Mouse (Mus musculus) right cerebral cortex, postnatal 4 days (tissue): ENCODE data around the gene Adam12.
A peak's percentile ranks its signal among the peaks of the same experiment; 100 is the strongest.

ENCODE experiments used
- DNase-seq: peaks from one replicate; pipeline ENCODE4 v3.0.0-alpha.2; 2022

Gene Adam12

GRCm38 (mm10) chr7:134149351-134149750 lies 82.6 kb downstream of the Adam12 start:
- DNase-seq = no peak

- no peak for DNase-seq
These were observed 84.4 kb downstream of the Adam12 start for GRCm38 (mm10) chr7:134147561-134147960.

- no peak for DNase-seq
These were observed 85.1 kb downstream of the Adam12 start for GRCm38 (mm10) chr7:134146821-134147220.

GRCm38 (mm10) chr7:134144111-134144510 lies 87.8 kb downstream of the Adam12 start:
- DNase-seq = no peak

GRCm38 (mm10) chr7:134139291-134139949 lies 92.5 kb downstream of the Adam12 start:
- no peak for DNase-seq

GRCm38 (mm10) chr7:134132323-134132722 lies 99.6 kb downstream of the Adam12 start:
- no peak for DNase-seq

- DNase-seq = no peak
These were observed 103.8 kb downstream of the Adam12 start for GRCm38 (mm10) chr7:134128087-134128522.

GRCm38 (mm10) chr7:134121397-134121796 lies 110.5 kb downstream of the Adam12 start:
- DNase-seq = no peak

GRCm38 (mm10) chr7:134115438-134115837 lies 116.5 kb downstream of the Adam12 start:
- no peak for DNase-seq

GRCm38 (mm10) chr7:134114311-134115188 lies 117.4 kb downstream of the Adam12 start:
- DNase-seq = no peak

GRCm38 (mm10) chr7:134113829-134114228 lies 118.1 kb downstream of the Adam12 start:
- DNase-seq = no peak

GRCm38 (mm10) chr7:134110116-134110515 lies 121.8 kb downstream of the Adam12 start:
- DNase-seq = no peak

GRCm38 (mm10) chr7:134107849-134108248 lies 124.1 kb downstream of the Adam12 start:
- no peak for DNase-seq

- peak; percentile 10 for DNase-seq
These were observed 132.9 kb downstream of the Adam12 start for GRCm38 (mm10) chr7:134099010-134099409.

GRCm38 (mm10) chr7:134097861-134098260 lies 134.1 kb downstream of the Adam12 start:
- no peak for DNase-seq

- DNase-seq = no peak
These were observed 138.1 kb downstream of the Adam12 start for GRCm38 (mm10) chr7:134093871-134094270.

- no peak for DNase-seq
These were observed 141.2 kb downstream of the Adam12 start for GRCm38 (mm10) chr7:134090764-134091163.

GRCm38 (mm10) chr7:134090256-134090655 lies 141.7 kb downstream of the Adam12 start:
- DNase-seq = no peak

GRCm38 (mm10) chr7:134088548-134089347 lies 143.2 kb downstream of the Adam12 start:
- no peak for DNase-seq

- no peak for DNase-seq
These were observed 146.6 kb downstream of the Adam12 start for GRCm38 (mm10) chr7:134085396-134085795.

- DNase-seq = no peak
These were observed 147.0 kb downstream of the Adam12 start for GRCm38 (mm10) chr7:134084926-134085325.

GRCm38 (mm10) chr7:134081307-134082072 lies 150.5 kb downstream of the Adam12 start:
- no peak for DNase-seq
